Mouse (Mus musculus): ENCODE measurements around the gene Nrxn3.

GRCm38 (mm10) chr12:88704159-88704846 lies 18.4 kb upstream of the Nrxn3 start:
- TF ChIP-seq MAX (IDR thresholded peaks at IDR 0.05; ENCODE audit: low read depth) (no peak), MYOD1 (IDR thresholded peaks at IDR 0.05; ENCODE audit: control insufficient read depth in 1 of 3, insufficient read length in 2 of 3, low read depth in 2 of 3) (no peak), POLR2A (IDR thresholded peaks at IDR 0.05; ENCODE audit: insufficient read length, low read depth) (no peak), E2F4 (IDR thresholded peaks at IDR 0.05; ENCODE audit: insufficient read depth) (no peak), USF1 (IDR thresholded peaks at IDR 0.05; ENCODE audit: low read depth) (no peak)
